Mouse (Mus musculus): Measurements from ENCODE around the gene Plcl1. TPM values are rescaled to one million over a fixed set of nuclear protein-coding genes. Genes with fewer than 3 reads are reported as not detected.
A peak's percentile ranks its signal among the peaks of the same experiment; 100 is the strongest.

The Plcl1 gene
- total and polyA plus RNA-seq, 3 experiments = 0.08 to 0.41 (median 0.13) TPM

DNA sequence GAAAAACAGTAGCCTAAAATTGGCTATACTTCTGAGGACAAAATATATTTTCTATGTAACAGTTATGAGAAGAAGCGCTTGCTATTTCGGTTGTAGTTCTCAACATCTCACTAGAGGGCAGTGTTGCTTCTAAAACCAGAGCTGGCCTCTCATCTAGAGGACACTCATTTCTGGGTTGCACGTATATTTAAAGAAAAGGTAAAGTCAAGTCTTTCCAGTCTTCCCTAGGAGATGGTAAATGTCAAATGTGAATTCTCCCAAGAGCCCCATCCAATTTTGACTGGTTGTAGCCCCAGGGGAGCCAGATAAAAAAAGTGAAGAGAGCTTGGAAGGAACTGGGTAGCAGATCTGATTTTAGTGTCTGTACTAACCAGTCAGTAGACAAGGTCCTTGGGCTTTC lies 1.3 kb upstream of the Plcl1 start:
- peak overlapping the region; percentile 88 for H3K4me2 ChIP-seq (ENCODE audit: insufficient read depth, low read depth, poor library complexity, severe bottlenecking)
- DNase-seq (ENCODE audit: extremely low read depth) = peak; percentile 77
- H3K27ac ChIP-seq (ENCODE audit: insufficient read depth, low read depth) = no peak overlapping the region
- peaks cover 5% of the 10 kb centered on the region for H3K27me3 ChIP-seq (replicated peaks)
- no peaks in the 10 kb centered on the region for H3K36me3 ChIP-seq (replicated peaks in 1 of 2; ENCODE audit: control insufficient read depth in 1 of 2, insufficient read depth in 1 of 2, low read length in 1 of 2)
- peak overlapping the region; percentile 32; the same call in 1 of the 2 replicates for H3K9ac ChIP-seq (ENCODE audit: insufficient read depth, low read depth)
- TF ChIP-seq UBTF (IDR thresholded peaks at IDR 0.05; ENCODE audit: low read depth, low read length) (no peak), USF1 (IDR thresholded peaks at IDR 0.05; ENCODE audit: low read depth, low read length) (no peak), MAFK (IDR thresholded peaks at IDR 0.05; ENCODE audit: insufficient replicate concordance, low read length) (no peak), SIN3A (IDR thresholded peaks at IDR 0.05; ENCODE audit: low read length) (no peak), MYC (IDR thresholded peaks at IDR 0.05; ENCODE audit: low read depth, low read length) (no peak; the same call in 1 of the 2 replicates), MAZ (IDR thresholded peaks at IDR 0.05; ENCODE audit: low read depth, low read length) (0 out of 2 replicates have a peak, but pooled peaks have one; percentile 37), POLR2AphosphoS2 (IDR thresholded peaks at IDR 0.05; ENCODE audit: low read depth, low read length) (no peak), ZMIZ1 (IDR thresholded peaks at IDR 0.05; ENCODE audit: low read depth, low read length) (no peak), TBP (conservative IDR thresholded peaks at IDR 0.05; ENCODE audit: low read depth, low read length) (no peak), IRF4 (IDR thresholded peaks at IDR 0.05; ENCODE audit: low read depth, low read length) (peak; percentile 19; the same call in 1 of the 2 replicates), JUND (conservative IDR thresholded peaks at IDR 0.05; ENCODE audit: low read depth, low read length) (peak; percentile 30; the same call in 1 of the 2 replicates), JUN (IDR thresholded peaks at IDR 0.05; ENCODE audit: insufficient read depth, low read depth, low read length) (no peak), MEF2A (IDR thresholded peaks at IDR 0.05; ENCODE audit: borderline replicate concordance, low read depth, low read length) (peak; percentile 31; the same call in 1 of the 2 replicates), RAD21 (IDR thresholded peaks at IDR 0.05; ENCODE audit: low read depth, low read length) (peak; percentile 97), NELFE (IDR thresholded peaks at IDR 0.05; ENCODE audit: low read depth, low read length) (no peak; the same call in 1 of the 2 replicates), GABPA (IDR thresholded peaks at IDR 0.05; ENCODE audit: insufficient replicate concordance, low read depth, low read length) (no peak), ZC3H11A (IDR thresholded peaks at IDR 0.05; ENCODE audit: low read depth, low read length) (peak; percentile 59), RCOR1 (conservative IDR thresholded peaks at IDR 0.05; ENCODE audit: low read depth, low read length) (no peak), HCFC1 (IDR thresholded peaks at IDR 0.05; ENCODE audit: low read depth, low read length) (no peak), ZNF384 (IDR thresholded peaks at IDR 0.05; ENCODE audit: low read depth, low read length) (no peak), KAT2A (IDR thresholded peaks at IDR 0.05; ENCODE audit: insufficient replicate concordance, low read length) (no peak), EP300 (IDR thresholded peaks at IDR 0.05; ENCODE audit: low read length) (no peak), USF2 (conservative IDR thresholded peaks at IDR 0.05; ENCODE audit: low read depth, low read length) (no peak), ELF1 (IDR thresholded peaks at IDR 0.05; ENCODE audit: low read depth, low read length) (peak; percentile 22; the same call in 1 of the 2 replicates), ZKSCAN1 (IDR thresholded peaks at IDR 0.05; ENCODE audit: borderline replicate concordance, low read depth, low read length) (no peak), SMC3 (IDR thresholded peaks at IDR 0.05; ENCODE audit: low read depth, low read length) (peak; percentile 91), E2F4 (IDR thresholded peaks at IDR 0.05; ENCODE audit: insufficient replicate concordance, low read depth, low read length) (no peak), PAX5 (IDR thresholded peaks at IDR 0.05; ENCODE audit: low read length) (no peak), CTCF (conservative IDR thresholded peaks at IDR 0.05 in 1 of 2, IDR thresholded peaks at IDR 0.05 in 1 of 2; ENCODE audit: low read depth in 2 of 2, low read length in 2 of 2) (peak; percentile 46 to 90)
- H3K4me1 ChIP-seq (ENCODE audit: control insufficient read depth in 1 of 2, insufficient read depth in 2 of 2) = peaks cover 0 to 5% of the 10 kb centered on the region in 2 experiments; a peak in 2 of 4 replicates
- no peaks in the 10 kb centered on the region for H3K79me2 ChIP-seq (replicated peaks; ENCODE audit: control insufficient read depth, extremely low read depth, insufficient read depth, poor library complexity, severe bottlenecking)
- no peaks in the 10 kb centered on the region for H3K9me3 ChIP-seq (replicated peaks; ENCODE audit: low read length)
- in situ Hi-C loops (cut with MboI; ENCODE audit: low pct_ligation_motif_present, low pct_unique_long_range_greater_than_20kb, low sequenced_read_pairs) (loop anchor here (10.0 to 25.0 kb wide), 2 partner anchors 330 to 458 kb away; no protein-coding TSS in a partner anchor), dilution Hi-C loops (cut with MboI; ENCODE audit: extremely low pct_ligation_motif_present, extremely low pct_unique_long_range_greater_than_20kb, low sequenced_read_pairs) (no loop called here)
- peak overlapping the region in 1 of 3 experiments; percentile 54 for H3K4me3 ChIP-seq (replicated peaks in 1 of 3; ENCODE audit: low read depth in 2 of 3, low read length in 2 of 3, poor library complexity in 1 of 3)

All from CH12.LX (cell line).